Mouse (Mus musculus): Measurements from ENCODE around the gene Vps13d.

- no peak for TF ChIP-seq CTCF (IDR thresholded peaks at IDR 0.05; ENCODE audit: control insufficient read depth, insufficient read depth, insufficient replicate concordance, low read depth, low read length)
- TF ChIP-seq POLR2A (IDR thresholded peaks at IDR 0.05; ENCODE audit: control insufficient read depth, low read depth, low read length) = no peak
These were observed 121.1 kb downstream of the Vps13d start for GRCm38 (mm10) chr4:145073728-145074127.

Data from testis, adult 2 months (tissue).